Mouse (Mus musculus) midbrain, embryonic 16.5 days (tissue): ENCODE measurements around the gene Dync1i1. TPM values are rescaled to one million over a fixed set of nuclear protein-coding genes. Genes with fewer than 3 reads are reported as not detected.

Source experiments
- ATAC-seq: fragments of 200-750 bp; cut with Nextera tagmentation; 2 replicates; pipeline ENCODE4 v1.8.0; 2017; ENCODE audit warnings: moderate TSS enrichment
- H3K27ac ChIP-seq: fragments of 300-500 bp; sonication (generic); 2 replicates; pipeline ENCODE4 v1.5.1; 2014; ENCODE audit warnings: mild to moderate bottlenecking, low read length, mixed read lengths
- H3K27me3 ChIP-seq: fragments of 300-500 bp; sonication (generic); 2 replicates; pipeline ENCODE4 v1.6.1; 2014; ENCODE audit warnings: low read depth, low read length, mixed read lengths; ENCODE audit not compliant: control insufficient read depth, insufficient read depth
- H3K36me3 ChIP-seq: fragments of 300-500 bp; sonication (generic); 2 replicates; pipeline ENCODE4 v1.6.1; 2014; ENCODE audit warnings: mild to moderate bottlenecking, low read length, moderate library complexity, mixed read lengths; ENCODE audit not compliant: control insufficient read depth, insufficient read depth
- H3K4me1 ChIP-seq: fragments of 300-500 bp; sonication (generic); 2 replicates; pipeline ENCODE4 v1.6.1; 2014; ENCODE audit warnings: mild to moderate bottlenecking, low read length, mixed read lengths; ENCODE audit not compliant: control insufficient read depth, insufficient read depth
- H3K4me2 ChIP-seq: fragments of 300-500 bp; sonication (generic); 2 replicates; pipeline ENCODE4 v1.6.1; 2014; ENCODE audit warnings: mild to moderate bottlenecking, low read length, mixed read lengths
- H3K4me3 ChIP-seq: fragments of 300-500 bp; sonication (generic); 2 replicates; pipeline ENCODE4 v1.5.1; 2014; ENCODE audit warnings: low read depth, mild to moderate bottlenecking, low read length, moderate library complexity, mixed read lengths
- H3K9ac ChIP-seq: fragments of 300-500 bp; sonication (generic); 2 replicates; pipeline ENCODE4 v1.6.1; 2014; ENCODE audit warnings: low read depth, low read length, mixed read lengths
- H3K9me3 ChIP-seq: fragments of 300-500 bp; sonication (generic); replicated peaks from 2 replicates; pipeline ENCODE4 v1.6.1; 2014; ENCODE audit warnings: mild to moderate bottlenecking, low read length, mixed read lengths; ENCODE audit not compliant: control insufficient read depth, poor library complexity, severe bottlenecking
- WGBS: fragments of 180-500 bp; shearing (Covaris S2); extraction: QIAGEN DNeasy Blood & Tissue Kit; methylation state at CpG from one replicate; pipeline ENCODE4 v1.1.7; 2014; 5-methylcytosine and 5-hydroxymethylcytosine counted together
- polyA plus RNA-seq: library from polyadenylated mRNA; unstranded; fragments of >200 nt; fragmentation: Nextera tagmentation; extraction: Ambion mirVana; gene quantifications from 2 replicates; pipeline ENCODE4 v1.2.1, GENCODE M21; 2015

Dync1i1 gene
- polyA plus RNA-seq, 1 experiment from 2014 or later, result 43.1 TPM

- Histone ChIP-seq H3K27ac (no peak overlapping the region), H3K9ac (0 out of 2 replicates have a peak overlapping the region, but pooled peaks have one; percentile 4), H3K27me3 (no peaks in the 10 kb centered on the region; the same call in 1 of the 2 replicates), H3K4me2 (peak overlapping the region; percentile 42), H3K36me3 (no peaks in the 10 kb centered on the region), H3K4me3 (no peak overlapping the region), H3K9me3 (no peaks in the 10 kb centered on the region), H3K4me1 (peaks cover 16% of the 10 kb centered on the region)
- 39% methylated on average over 25 of the region's 25 CpGs for WGBS
- peak; percentile 86 for ATAC-seq
Observed at GRCm38 (mm10) chr6:5991817-5992755, 266.6 kb downstream of the Dync1i1 start.

DNA sequence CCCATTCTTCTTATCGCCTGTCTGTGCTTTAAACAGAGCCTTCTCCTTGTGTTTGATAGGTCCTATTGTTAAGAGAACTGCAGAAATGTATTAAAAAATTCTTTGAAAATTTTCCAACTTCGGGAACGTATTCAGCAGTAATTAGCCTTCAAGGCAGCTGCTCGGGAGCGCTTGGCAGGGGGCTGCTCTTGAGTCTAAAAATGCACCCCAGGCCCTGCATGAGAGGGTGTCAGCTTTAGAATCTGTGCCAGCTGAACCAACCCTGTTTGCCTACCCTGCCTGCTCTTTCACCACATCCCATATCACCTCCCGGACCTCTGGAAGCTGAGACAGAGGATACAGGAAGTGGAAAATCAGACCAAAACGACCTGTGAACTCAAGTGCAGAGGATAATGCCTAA is 267.6 kb downstream of the Dync1i1 start:
- Histone ChIP-seq H3K27ac (no peak overlapping the region), H3K27me3 (no peaks in the 10 kb centered on the region; the same call in 1 of the 2 replicates), H3K9ac (no peak overlapping the region), H3K36me3 (no peaks in the 10 kb centered on the region), H3K4me2 (no peak overlapping the region), H3K9me3 (no peaks in the 10 kb centered on the region), H3K4me3 (no peak overlapping the region), H3K4me1 (peaks cover 19% of the 10 kb centered on the region)
- WGBS, result 30% methylated on average over 7 of the region's 7 CpGs
- 0 out of 2 replicates have a peak, but pooled peaks have one; percentile 46 for ATAC-seq

DNA sequence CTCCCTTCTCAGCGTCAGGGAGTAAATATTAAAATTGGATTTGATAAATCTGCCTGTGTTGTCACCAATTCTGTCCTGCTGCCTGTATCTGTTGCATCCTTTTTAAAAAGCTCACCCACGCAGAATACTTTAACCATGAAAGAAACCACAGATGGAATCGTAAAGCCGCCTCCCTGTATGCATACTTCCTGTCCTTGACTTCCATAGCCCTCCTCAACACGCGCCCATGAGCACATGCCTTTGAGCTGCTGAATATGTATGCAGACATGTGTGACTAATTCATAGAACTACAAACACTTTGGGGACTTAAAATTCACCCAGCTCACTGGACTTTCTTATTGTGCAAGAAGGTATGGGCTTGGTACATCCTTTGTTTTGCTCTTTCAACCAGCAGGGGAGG is 272.1 kb downstream of the Dync1i1 start:
- Histone ChIP-seq H3K4me2 (no peak overlapping the region), H3K4me3 (no peak overlapping the region), H3K9ac (no peak overlapping the region), H3K27ac (no peak overlapping the region), H3K36me3 (no peaks in the 10 kb centered on the region), H3K9me3 (no peaks in the 10 kb centered on the region), H3K4me1 (peaks cover 9% of the 10 kb centered on the region; the same call in 1 of the 2 replicates), H3K27me3 (no peaks in the 10 kb centered on the region; the same call in 1 of the 2 replicates)
- 27% methylated on average over 6 of the region's 6 CpGs for WGBS
- no peak for ATAC-seq

DNA sequence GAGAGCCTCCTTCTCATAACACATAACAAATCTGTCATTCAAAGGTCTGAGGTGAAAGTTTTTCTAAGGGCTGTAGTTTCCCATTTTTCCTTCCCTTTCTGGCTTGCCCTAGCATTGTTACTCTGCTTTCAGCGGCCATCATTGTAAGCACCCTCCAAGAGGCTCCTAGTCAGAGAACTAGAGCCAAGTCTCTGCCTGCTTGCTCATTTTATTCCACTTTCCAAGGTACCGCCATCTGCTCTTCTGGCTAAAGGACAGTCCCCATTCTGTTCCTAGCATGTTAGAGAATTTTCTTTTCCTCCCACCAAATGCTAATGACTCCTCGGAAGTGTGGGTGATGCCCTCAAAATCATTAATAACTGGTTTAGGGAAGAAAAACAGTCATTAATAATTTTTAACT is 276.6 kb downstream of the Dync1i1 start:
- Histone ChIP-seq H3K4me2 (no peak overlapping the region), H3K27ac (no peak overlapping the region), H3K4me1 (peaks cover 10% of the 10 kb centered on the region), H3K27me3 (no peaks in the 10 kb centered on the region; the same call in 1 of the 2 replicates), H3K36me3 (no peaks in the 10 kb centered on the region), H3K4me3 (no peak overlapping the region), H3K9ac (no peak overlapping the region), H3K9me3 (no peaks in the 10 kb centered on the region)
- ATAC-seq, result no peak
- WGBS, result 84% methylated on average over 3 of the region's 3 CpGs

GRCm38 (mm10) chr6:6004756-6005485 is 279.5 kb downstream of the Dync1i1 start:
- Histone ChIP-seq H3K4me1 (peaks cover 7% of the 10 kb centered on the region), H3K27ac (no peak overlapping the region), H3K27me3 (no peaks in the 10 kb centered on the region; the same call in 1 of the 2 replicates), H3K36me3 (no peaks in the 10 kb centered on the region), H3K4me3 (no peak overlapping the region), H3K4me2 (no peak overlapping the region), H3K9ac (no peak overlapping the region), H3K9me3 (no peaks in the 10 kb centered on the region)
- 50% methylated on average over 12 of the region's 12 CpGs for WGBS
- 0 out of 2 replicates have a peak, but pooled peaks have one; percentile 11 for ATAC-seq

- 0 out of 2 replicates have a peak overlapping the region, but pooled peaks have one; percentile 7 for H3K27ac ChIP-seq
- H3K4me1 ChIP-seq, result peaks cover 7% of the 10 kb centered on the region
- H3K27me3 ChIP-seq, result no peaks in the 10 kb centered on the region; the same call in 1 of the 2 replicates
- H3K9ac ChIP-seq, result peak overlapping the region; percentile 62
- peak overlapping the region; percentile 61 for H3K4me3 ChIP-seq
- ATAC-seq, result peak; percentile 98
- WGBS, result 2% methylated on average over 42 of the region's 42 CpGs
- peak overlapping the region; percentile 99 for H3K4me2 ChIP-seq
- H3K9me3 ChIP-seq, result no peaks in the 10 kb centered on the region
- no peaks in the 10 kb centered on the region for H3K36me3 ChIP-seq
Observed at GRCm38 (mm10) chr6:6005762-6006431, 280.5 kb downstream of the Dync1i1 start.

DNA sequence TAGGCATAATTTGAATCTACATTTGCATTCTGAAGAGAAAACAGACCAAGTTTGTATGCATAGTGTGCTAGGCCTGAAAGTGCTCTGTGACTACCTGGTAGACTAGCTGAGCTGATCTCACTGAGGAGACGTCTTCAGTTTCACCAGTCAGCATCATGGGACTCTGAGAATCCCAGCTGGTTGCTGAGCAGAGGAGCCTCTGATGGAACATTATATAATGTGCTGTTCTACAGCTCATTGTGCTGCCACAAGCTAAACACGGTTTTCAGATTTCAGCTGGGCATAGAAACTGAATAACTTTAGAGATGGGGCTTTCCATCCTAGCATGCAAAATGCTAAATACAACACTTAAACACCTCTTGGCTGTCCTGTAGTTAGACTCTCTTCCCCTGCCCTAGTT is 285.9 kb downstream of the Dync1i1 start:
- ATAC-seq, result no peak
- H3K9ac ChIP-seq, result no peak overlapping the region
- no peaks in the 10 kb centered on the region; the same call in 1 of the 2 replicates for H3K27me3 ChIP-seq
- H3K4me1 ChIP-seq, result peaks cover 2% of the 10 kb centered on the region; the same call in 1 of the 2 replicates
- H3K4me2 ChIP-seq, result no peak overlapping the region
- H3K36me3 ChIP-seq, result no peaks in the 10 kb centered on the region
- H3K4me3 ChIP-seq, result no peak overlapping the region
- no peak overlapping the region for H3K27ac ChIP-seq
- WGBS, result 80% methylated on average over 2 of the region's 2 CpGs
- H3K9me3 ChIP-seq, result no peaks in the 10 kb centered on the region

DNA sequence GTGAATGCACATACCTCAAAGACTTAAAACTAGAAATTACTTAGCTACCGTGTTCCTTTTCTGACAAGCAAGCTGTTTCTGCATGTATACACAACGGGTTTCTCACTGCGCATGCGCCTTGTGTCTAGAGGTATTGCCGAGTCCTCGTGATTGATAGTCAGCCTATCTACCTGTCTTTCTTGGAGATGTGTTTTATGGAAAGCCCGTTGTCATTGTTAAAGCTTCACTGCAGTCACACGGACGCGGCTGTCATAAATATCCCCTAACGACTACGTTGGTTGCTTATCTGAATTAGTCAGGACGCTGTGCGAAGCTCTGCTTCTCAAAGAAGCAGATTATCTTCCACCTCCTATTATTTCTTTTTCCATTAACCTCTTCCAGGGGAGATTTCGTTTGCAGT is 290.2 kb downstream of the Dync1i1 start:
- H3K4me2 ChIP-seq, result peak overlapping the region; percentile 37
- WGBS, result 49% methylated on average over 15 of the region's 15 CpGs
- peak; percentile 56; the same call in 1 of the 2 replicates for ATAC-seq

More for the DNA sequence above, 290.2 kb downstream of the Dync1i1 start:
- Histone ChIP-seq H3K27ac (no peak overlapping the region), H3K36me3 (no peaks in the 10 kb centered on the region), H3K27me3 (no peaks in the 10 kb centered on the region), H3K4me1 (no peaks in the 10 kb centered on the region), H3K4me3 (peak overlapping the region; percentile 24), H3K9ac (no peak overlapping the region), H3K9me3 (no peaks in the 10 kb centered on the region)
